ENCODE assay signal across 7 mouse cellular contexts in the genomic region with DNA sequence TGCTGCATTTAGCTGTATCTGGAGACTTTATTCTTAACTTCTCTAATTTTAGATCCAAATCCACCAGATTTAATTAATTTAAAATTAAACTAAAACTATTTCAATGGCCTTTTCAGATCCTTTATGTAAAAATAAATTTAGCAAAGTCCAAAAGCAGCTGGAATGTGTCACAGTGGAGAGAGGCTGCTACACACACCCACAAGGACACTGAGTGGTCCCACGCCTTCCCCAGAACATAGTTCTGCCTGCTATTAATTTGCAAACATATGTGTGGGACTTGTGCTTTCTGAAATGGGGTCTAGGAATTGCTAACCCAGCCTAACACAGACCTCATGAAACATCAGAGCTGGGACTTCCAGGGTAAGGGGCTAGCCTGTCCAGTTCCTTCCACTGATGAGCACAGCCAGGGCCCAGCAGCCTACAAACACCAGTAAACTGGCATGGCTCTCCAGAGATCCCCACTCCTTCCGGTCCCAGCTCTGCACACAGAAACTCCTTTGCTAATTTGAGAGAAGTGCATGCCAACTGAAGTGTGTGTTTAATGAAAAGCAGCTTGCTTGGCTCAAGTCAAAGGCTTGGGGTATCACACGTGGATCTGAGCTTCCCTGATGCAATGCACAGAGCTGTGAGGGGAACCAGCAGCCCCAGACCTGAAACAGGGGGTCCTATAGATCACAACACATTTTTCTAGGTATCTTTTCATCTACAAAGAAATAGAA.
DNase-seq lines count a peak whose midpoint lies in the region; ATAC-seq and TF ChIP-seq lines count a peak whose summit lies in the region.

No protein-coding gene starts in this region.

- TF ChIP-seq CTCF in hindbrain, postnatal 0 days (IDR thresholded peaks at IDR 0.05; ENCODE audit: low read depth), result no peak

- H3K4me2 ChIP-seq in kidney, embryonic 14.5 days (replicated peaks; ENCODE audit: low read depth, low read length), result no peak overlapping the region
- no peak overlapping the region for H3K4me2 ChIP-seq in hindbrain, postnatal 0 days (ENCODE audit: low read depth, low read length)

- no peak for DNase-seq in kidney, adult 11 months
- DNase-seq in embryo, embryonic 11 days, result peak; percentile 60
- peak; percentile 41 for DNase-seq in hindbrain, postnatal 0 days (ENCODE audit: low spot score)
- DNase-seq in lung, postnatal 4 days, result peak; percentile 57 to 77
- no peak for DNase-seq in thymus, postnatal 36 days

- ATAC-seq in kidney, embryonic 14.5 days (ENCODE audit: low FRiP score, low TSS enrichment), result no peak; the same call in 1 of the 2 replicates
- ATAC-seq in hindbrain, postnatal 0 days, result no peak
- no peak for ATAC-seq in inflammation-experienced regulatory T-cells, adult 6 months

- WGBS in kidney, embryonic 14.5 days, result 53% methylated on average over 3 of the region's 3 CpGs
- WGBS in hindbrain, postnatal 0 days, result 43% methylated on average over 3 of the region's 3 CpGs

- H3K36me3 ChIP-seq in kidney, embryonic 14.5 days (ENCODE audit: control insufficient read depth, insufficient read depth, low read length), result no peaks in the 10 kb centered on the region
- H3K36me3 ChIP-seq in hindbrain, postnatal 0 days (ENCODE audit: insufficient read depth, low read length), result no peaks in the 10 kb centered on the region

- H3K4me1 ChIP-seq in kidney, embryonic 14.5 days (ENCODE audit: control insufficient read depth, insufficient read depth, low read length), result peaks cover 10% of the 10 kb centered on the region
- 0 out of 2 replicates have a peak, but pooled peaks cover 5% of the 10 kb centered on the region for H3K4me1 ChIP-seq in hindbrain, postnatal 0 days (ENCODE audit: insufficient read depth, low read length)

- H3K4me3 ChIP-seq in kidney, embryonic 14.5 days (ENCODE audit: low read length), result no peak overlapping the region
- no peak overlapping the region for H3K4me3 ChIP-seq in hindbrain, postnatal 0 days (ENCODE audit: low read length)

- no peak overlapping the region for H3K9ac ChIP-seq in kidney, embryonic 14.5 days (ENCODE audit: low read depth, low read length)
- no peak overlapping the region for H3K9ac ChIP-seq in hindbrain, postnatal 0 days (replicated peaks; ENCODE audit: low read length)

- no peaks in the 10 kb centered on the region for H3K9me3 ChIP-seq in kidney, embryonic 14.5 days (ENCODE audit: control insufficient read depth, low read length)
- H3K9me3 ChIP-seq in hindbrain, postnatal 0 days (ENCODE audit: low read length), result no peaks in the 10 kb centered on the region

- H3K27me3 ChIP-seq in kidney, embryonic 14.5 days (ENCODE audit: control insufficient read depth, insufficient read depth, low read length), result no peaks in the 10 kb centered on the region
- no peaks in the 10 kb centered on the region for H3K27me3 ChIP-seq in hindbrain, postnatal 0 days (ENCODE audit: insufficient read depth, low read length)

- H3K27ac ChIP-seq in kidney, embryonic 14.5 days (ENCODE audit: low read depth, low read length), result peak overlapping the region; percentile 53; the same call in 1 of the 2 replicates
- no peak overlapping the region for H3K27ac ChIP-seq in hindbrain, postnatal 0 days

Comparison
In these comparisons a context has a peak if more than half of its experiments do, and no peak if none do; other contexts are left out.
1. DNase-seq: peak in embryo, embryonic 11 days (single experiment), hindbrain, postnatal 0 days (single experiment) and lung, postnatal 4 days (2 of 2); none in kidney, adult 11 months (single experiment) and thymus, postnatal 36 days (0 of 2).